Mouse (Mus musculus): ENCODE measurements around the gene Rom1.
A peak's percentile ranks its signal among the peaks of the same experiment; 100 is the strongest.
"Not testable (repeated sequence)": the region's sequence is repeated elsewhere in the genome, so short reads cannot be mapped to it uniquely, and the experiment has no call there.

Gene Rom1

GRCm38 (mm10) chr19:8896231-8896630, 32.9 kb downstream of the Rom1 start:
- not testable (repeated sequence) for DNase-seq

GRCm38 (mm10) chr19:8895397-8895960, 33.7 kb downstream of the Rom1 start:
- no peak for DNase-seq

- DNase-seq: peak; percentile 86 to 90
Measured at GRCm38 (mm10) chr19:8892829-8893766, 36.1 kb downstream of the Rom1 start, which contains the start of gene Ints5. Gene Ints5, plus strand, starts transcription at chr19:8893005.

GRCm38 (mm10) chr19:8888511-8889385, 40.4 kb downstream of the Rom1 start, which contains the start of the genes 1810009A15Rik and Gm49416:
Gene 1810009A15Rik, plus strand, starts transcription at chr19:8888853.
Gene Gm49416, plus strand, starts transcription at chr19:8888926.
- DNase-seq: peak; percentile 93

- no peak for DNase-seq
Measured at GRCm38 (mm10) chr19:8887585-8888463, 41.3 kb downstream of the Rom1 start.

- DNase-seq: no peak
Measured at GRCm38 (mm10) chr19:8886916-8887584, 42.1 kb downstream of the Rom1 start.

- no peak for DNase-seq
Measured at GRCm38 (mm10) chr19:8883616-8884015, 45.5 kb downstream of the Rom1 start, which contains the start of the genes Lbhd1 and Gm49403. Gene Lbhd1, plus strand, starts transcription at chr19:8883732. Gene Gm49403, plus strand, starts transcription at chr19:8883930.

- no peak for DNase-seq
Measured at GRCm38 (mm10) chr19:8881034-8881392, 48.1 kb downstream of the Rom1 start.

- DNase-seq: peak; percentile 87 to 89
Measured at GRCm38 (mm10) chr19:8880311-8881033, 48.7 kb downstream of the Rom1 start, which contains the start of gene Uqcc3. Gene Uqcc3, minus strand, starts transcription at chr19:8880923.
